Mouse (Mus musculus) kidney, postnatal 0 days (tissue): ENCODE measurements around the gene Syne3. TPM values are rescaled to one million over a fixed set of nuclear protein-coding genes. Genes with fewer than 3 reads are reported as not detected.

Experiments
- ATAC-seq: fragments of 200-750 bp; cut with Nextera tagmentation; replicated peaks from 2 replicates; pipeline ENCODE4 v1.8.0; 2017; ENCODE audit warnings: low read depth, moderate number of reproducible peaks, moderate TSS enrichment, moderate library complexity; ENCODE audit not compliant: low FRiP score
- DNase-seq: peaks from one replicate; pipeline ENCODE4 v3.0.0-alpha.2; 2016; ENCODE audit warnings: low spot score
- H3K27ac ChIP-seq: fragments of 300-500 bp; sonication (generic); 2 replicates; pipeline ENCODE4 v1.5.1; 2014; ENCODE audit warnings: mild to moderate bottlenecking
- H3K27me3 ChIP-seq: fragments of 300-500 bp; sonication (generic); 2 replicates; pipeline ENCODE4 v1.6.1; 2014; ENCODE audit warnings: low read length, mixed read lengths; ENCODE audit not compliant: insufficient read depth
- H3K36me3 ChIP-seq: fragments of 300-500 bp; sonication (generic); 2 replicates; pipeline ENCODE4 v1.6.1; 2014; ENCODE audit warnings: low read length, mixed read lengths; ENCODE audit not compliant: insufficient read depth
- H3K4me1 ChIP-seq: fragments of 300-500 bp; sonication (generic); replicated peaks from 2 replicates; pipeline ENCODE4 v1.6.1; 2014; ENCODE audit warnings: antibody characterized with exemption, low read length, mixed read lengths; ENCODE audit not compliant: insufficient read depth
- H3K4me2 ChIP-seq: fragments of 300-500 bp; sonication (generic); 2 replicates; pipeline ENCODE4 v1.6.1; 2014; ENCODE audit warnings: mild to moderate bottlenecking, low read length, moderate library complexity, mixed read lengths
- H3K4me3 ChIP-seq: fragments of 300-500 bp; sonication (generic); replicated peaks from 2 replicates; pipeline ENCODE4 v1.5.1; 2014; ENCODE audit warnings: low read depth, low read length
- H3K9ac ChIP-seq: fragments of 300-500 bp; sonication (generic); 2 replicates; pipeline ENCODE4 v1.6.1; 2014; ENCODE audit warnings: low read depth, low read length
- H3K9me3 ChIP-seq: fragments of 300-500 bp; sonication (generic); replicated peaks from 2 replicates; pipeline ENCODE4 v1.6.1; 2016; ENCODE audit warnings: low read length, inconsistent platforms, mixed read lengths
- CTCF ChIP-seq: IDR thresholded peaks from 2 replicates; pipeline ENCODE4 v1.5.1; 2016; ENCODE audit warnings: antibody characterized with exemption, low read depth, mild to moderate bottlenecking, moderate library complexity
- WGBS: fragments of 180-500 bp; shearing (Covaris S2); extraction: QIAGEN DNeasy Blood & Tissue Kit; methylation state at CpG from one replicate; pipeline ENCODE4 v1.1.7; 2014; 5-methylcytosine and 5-hydroxymethylcytosine counted together
- polyA plus RNA-seq: library from polyadenylated mRNA; unstranded; fragments of >200 nt; fragmentation: Nextera tagmentation; extraction: Ambion mirVana; gene quantifications from 2 replicates; pipeline ENCODE4 v1.2.1, GENCODE M21; 2015

Syne3 gene
- polyA plus RNA-seq, 1 experiment from 2014 or later, result 1.0 TPM

GRCm38 (mm10) chr12:105044775-105045174 lies 35.2 kb upstream of the Syne3 start:
- TF ChIP-seq CTCF, result no peak
- H3K4me1 ChIP-seq, result no peaks in the 10 kb centered on the region; the same call in 1 of the 2 replicates
- H3K4me2 ChIP-seq, result no peak overlapping the region
- H3K27me3 ChIP-seq, result no peaks in the 10 kb centered on the region
- DNase-seq (no peak), ATAC-seq (peak; percentile 65)
- no peaks in the 10 kb centered on the region for H3K9me3 ChIP-seq
- H3K36me3 ChIP-seq, result peaks cover 9% of the 10 kb centered on the region
- no peak overlapping the region for H3K4me3 ChIP-seq
- 66% methylated on average over 9 of the region's 9 CpGs for WGBS
- no peak overlapping the region for H3K9ac ChIP-seq
- no peak overlapping the region for H3K27ac ChIP-seq

DNA sequence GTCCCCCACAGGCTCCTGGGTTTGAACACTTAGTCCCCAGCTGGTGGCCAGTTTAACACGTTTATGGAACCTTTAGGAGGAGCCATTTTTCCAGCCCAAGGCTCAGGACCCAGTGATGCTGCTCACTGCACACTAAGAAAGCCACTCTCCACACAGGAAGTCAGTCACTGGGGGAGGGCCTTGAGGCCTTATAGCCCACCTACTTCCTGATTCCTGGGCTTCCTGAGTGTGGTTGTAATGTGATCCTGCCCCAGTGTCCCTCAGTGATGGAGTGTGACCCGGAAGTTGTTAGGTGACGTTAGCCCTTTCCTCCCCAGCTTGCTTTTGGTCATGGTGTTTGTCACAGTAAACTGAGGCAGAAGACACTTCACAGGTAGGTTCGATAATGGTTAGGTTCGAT lies 33.5 kb upstream of the Syne3 start:
- no peak for DNase-seq
- Histone ChIP-seq H3K9ac (no peak overlapping the region), H3K4me1 (no peaks in the 10 kb centered on the region; the same call in 1 of the 2 replicates), H3K9me3 (no peaks in the 10 kb centered on the region), H3K36me3 (peaks cover 9% of the 10 kb centered on the region), H3K4me2 (no peak overlapping the region), H3K4me3 (no peak overlapping the region), H3K27ac (no peak overlapping the region), H3K27me3 (no peaks in the 10 kb centered on the region)
- no peak for ATAC-seq
- 79% methylated on average over 5 of the region's 5 CpGs for WGBS
- no peak for TF ChIP-seq CTCF

DNA sequence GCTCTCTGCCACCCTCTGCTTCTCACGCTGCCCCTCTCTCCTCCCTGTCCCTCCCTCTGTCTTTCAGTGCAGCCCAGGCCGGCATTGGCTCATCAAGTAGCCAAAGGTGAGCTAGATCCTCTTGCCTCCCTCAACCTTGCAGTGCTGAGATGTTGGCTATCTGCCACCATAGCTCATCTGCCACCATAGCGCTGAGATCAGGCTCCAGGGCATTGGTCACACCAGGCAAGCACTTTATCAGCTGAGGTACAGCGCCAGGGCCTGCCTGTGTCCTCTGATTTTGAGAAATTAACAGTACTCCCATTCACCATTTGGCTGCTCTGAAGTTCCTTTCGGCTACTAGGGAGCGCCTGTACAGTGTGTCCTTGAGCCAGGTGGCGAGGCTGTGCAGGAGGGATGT lies 31.3 kb upstream of the Syne3 start:
- no peak for ATAC-seq
- 92% methylated on average over 7 of the region's 7 CpGs for WGBS
- no peak for TF ChIP-seq CTCF

GRCm38 (mm10) chr12:105039578-105040289 lies 30.1 kb upstream of the Syne3 start:
- Histone ChIP-seq H3K4me3 (no peak overlapping the region), H3K4me2 (no peak overlapping the region), H3K9ac (no peak overlapping the region), H3K4me1 (peaks cover 5% of the 10 kb centered on the region; the same call in 1 of the 2 replicates), H3K27me3 (no peaks in the 10 kb centered on the region), H3K9me3 (no peaks in the 10 kb centered on the region), H3K36me3 (peaks cover 9% of the 10 kb centered on the region), H3K27ac (peak overlapping the region; percentile 36; the same call in 1 of the 2 replicates)
- WGBS, result 45% methylated on average over 12 of the region's 12 CpGs
- TF ChIP-seq CTCF, result no peak
- peak; percentile 74 for ATAC-seq
- DNase-seq, result no peak

More for the DNA sequence above, 31.3 kb upstream of the Syne3 start:
- H3K4me3 ChIP-seq, result no peak overlapping the region
- no peaks in the 10 kb centered on the region for H3K9me3 ChIP-seq
- DNase-seq, result no peak
- peaks cover 9% of the 10 kb centered on the region for H3K36me3 ChIP-seq
- H3K4me2 ChIP-seq, result no peak overlapping the region
- H3K9ac ChIP-seq, result no peak overlapping the region
- H3K4me1 ChIP-seq, result peaks cover 3% of the 10 kb centered on the region; the same call in 1 of the 2 replicates
- no peaks in the 10 kb centered on the region for H3K27me3 ChIP-seq
- H3K27ac ChIP-seq, result no peak overlapping the region

DNA sequence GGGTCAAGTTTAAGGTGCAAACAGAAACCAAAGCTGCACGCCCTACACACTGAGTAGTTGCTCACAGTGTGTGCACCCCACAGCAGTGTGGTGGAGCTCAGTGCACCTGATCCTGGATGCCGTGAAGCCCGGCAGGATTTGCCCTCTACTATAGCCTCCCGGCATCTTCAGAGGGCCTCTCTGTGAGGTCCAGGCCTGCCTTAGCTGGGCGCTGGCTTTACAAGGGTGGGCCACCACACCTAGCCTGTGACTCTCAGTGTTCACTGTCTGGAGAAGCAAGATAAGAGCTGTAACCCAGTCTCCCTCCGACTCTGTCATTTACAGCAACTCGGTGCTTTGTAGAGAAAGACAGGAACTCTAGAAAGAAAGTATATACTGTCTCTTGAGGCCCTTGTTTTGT lies 29.3 kb upstream of the Syne3 start:
- Histone ChIP-seq H3K9ac (no peak overlapping the region), H3K4me1 (peaks cover 13% of the 10 kb centered on the region), H3K27me3 (no peaks in the 10 kb centered on the region), H3K36me3 (peaks cover 9% of the 10 kb centered on the region), H3K4me2 (no peak overlapping the region), H3K9me3 (no peaks in the 10 kb centered on the region), H3K4me3 (no peak overlapping the region), H3K27ac (no peak overlapping the region)
- WGBS, result 60% methylated on average over 7 of the region's 7 CpGs
- DNase-seq, result no peak
- no peak for TF ChIP-seq CTCF
- no peak for ATAC-seq

GRCm38 (mm10) chr12:105038211-105038610 lies 28.6 kb upstream of the Syne3 start:
- Histone ChIP-seq H3K9ac (no peak overlapping the region), H3K4me3 (no peak overlapping the region), H3K4me2 (no peak overlapping the region), H3K27me3 (no peaks in the 10 kb centered on the region), H3K9me3 (no peaks in the 10 kb centered on the region), H3K27ac (no peak overlapping the region), H3K36me3 (peaks cover 9% of the 10 kb centered on the region), H3K4me1 (peaks cover 19% of the 10 kb centered on the region)
- 72% methylated on average over 11 of the region's 11 CpGs for WGBS
- ATAC-seq (no peak), DNase-seq (no peak)
- TF ChIP-seq CTCF, result no peak
